Mouse (Mus musculus) kidney, postnatal 0 days (tissue): Measurements from ENCODE around the gene Galnt11. TPM values are rescaled to one million over a fixed set of nuclear protein-coding genes. Genes with fewer than 3 reads are reported as not detected.
A peak's percentile ranks its signal among the peaks of the same experiment; 100 is the strongest.
"Not testable (repeated sequence)": the region's sequence is repeated elsewhere in the genome, so short reads cannot be mapped to it uniquely, and the experiment has no call there.

Experiments
- ATAC-seq: fragments of 200-750 bp; cut with Nextera tagmentation; replicated peaks from 2 replicates; pipeline ENCODE4 v1.8.0; 2017; ENCODE audit warnings: low read depth, moderate number of reproducible peaks, moderate TSS enrichment, moderate library complexity; ENCODE audit not compliant: low FRiP score
- DNase-seq: peaks from one replicate; pipeline ENCODE4 v3.0.0-alpha.2; 2016; ENCODE audit warnings: low spot score
- H3K27ac ChIP-seq: fragments of 300-500 bp; sonication (generic); 2 replicates; pipeline ENCODE4 v1.5.1; 2014; ENCODE audit warnings: mild to moderate bottlenecking
- H3K27me3 ChIP-seq: fragments of 300-500 bp; sonication (generic); 2 replicates; pipeline ENCODE4 v1.6.1; 2014; ENCODE audit warnings: low read length, mixed read lengths; ENCODE audit not compliant: insufficient read depth
- H3K36me3 ChIP-seq: fragments of 300-500 bp; sonication (generic); 2 replicates; pipeline ENCODE4 v1.6.1; 2014; ENCODE audit warnings: low read length, mixed read lengths; ENCODE audit not compliant: insufficient read depth
- H3K4me1 ChIP-seq: fragments of 300-500 bp; sonication (generic); replicated peaks from 2 replicates; pipeline ENCODE4 v1.6.1; 2014; ENCODE audit warnings: antibody characterized with exemption, low read length, mixed read lengths; ENCODE audit not compliant: insufficient read depth
- H3K4me2 ChIP-seq: fragments of 300-500 bp; sonication (generic); 2 replicates; pipeline ENCODE4 v1.6.1; 2014; ENCODE audit warnings: mild to moderate bottlenecking, low read length, moderate library complexity, mixed read lengths
- H3K4me3 ChIP-seq: fragments of 300-500 bp; sonication (generic); replicated peaks from 2 replicates; pipeline ENCODE4 v1.5.1; 2014; ENCODE audit warnings: low read depth, low read length
- H3K9ac ChIP-seq: fragments of 300-500 bp; sonication (generic); 2 replicates; pipeline ENCODE4 v1.6.1; 2014; ENCODE audit warnings: low read depth, low read length
- H3K9me3 ChIP-seq: fragments of 300-500 bp; sonication (generic); replicated peaks from 2 replicates; pipeline ENCODE4 v1.6.1; 2016; ENCODE audit warnings: low read length, inconsistent platforms, mixed read lengths
- CTCF ChIP-seq: IDR thresholded peaks from 2 replicates; pipeline ENCODE4 v1.5.1; 2016; ENCODE audit warnings: antibody characterized with exemption, low read depth, mild to moderate bottlenecking, moderate library complexity
- WGBS: fragments of 180-500 bp; shearing (Covaris S2); extraction: QIAGEN DNeasy Blood & Tissue Kit; methylation state at CpG from one replicate; pipeline ENCODE4 v1.1.7; 2014; 5-methylcytosine and 5-hydroxymethylcytosine counted together
- polyA plus RNA-seq: library from polyadenylated mRNA; unstranded; fragments of >200 nt; fragmentation: Nextera tagmentation; extraction: Ambion mirVana; gene quantifications from 2 replicates; pipeline ENCODE4 v1.2.1, GENCODE M21; 2015

The Galnt11 gene
- 212 and 231 TPM in 2 replicates for polyA plus RNA-seq

- no peak for TF ChIP-seq CTCF
- DNase-seq (no peak), ATAC-seq (no peak)
- no peaks in the 10 kb centered on the region for H3K9me3 ChIP-seq
- H3K27ac ChIP-seq: peak within 1 kb of the TSS; percentile 92
- peak within 1 kb of the TSS; percentile 46 for H3K4me3 ChIP-seq
- H3K4me1 ChIP-seq: 0 out of 2 replicates have a peak, but pooled peaks cover 5% of the 10 kb centered on the region
- 87% methylated on average over 3 of the region's 3 CpGs for WGBS
- H3K4me2 ChIP-seq: peak within 1 kb of the TSS; percentile 64
- H3K36me3 ChIP-seq: no peaks in the 10 kb centered on the region
- H3K27me3 ChIP-seq: no peaks in the 10 kb centered on the region
- peak within 1 kb of the TSS; percentile 82 for H3K9ac ChIP-seq
Measured at GRCm38 (mm10) chr5:25221604-25222003, at the start of gene Galnt11. TSS of gene Galnt11 (plus strand) at chr5:25221904.

- not testable (repeated sequence) for H3K27ac ChIP-seq, H3K4me1 ChIP-seq, H3K4me3 ChIP-seq, DNase-seq, H3K9ac ChIP-seq, H3K27me3 ChIP-seq, H3K4me2 ChIP-seq, H3K9me3 ChIP-seq, ATAC-seq, H3K36me3 ChIP-seq
- WGBS: 93% methylated on average over 5 of the region's 5 CpGs
Measured at GRCm38 (mm10) chr5:25177937-25178336, 43.8 kb upstream of the Galnt11 start.

- H3K4me2 ChIP-seq, H3K9me3 ChIP-seq, H3K9ac ChIP-seq, ATAC-seq, H3K4me3 ChIP-seq, H3K27me3 ChIP-seq, DNase-seq, H3K27ac ChIP-seq, H3K36me3 ChIP-seq, H3K4me1 ChIP-seq: not testable (repeated sequence)
- WGBS: 22% methylated on average over 4 of the region's 4 CpGs
Measured at GRCm38 (mm10) chr5:25178543-25178942, 43.2 kb upstream of the Galnt11 start.

GRCm38 (mm10) chr5:25179284-25179683 lies 42.4 kb upstream of the Galnt11 start:
- no peaks in the 10 kb centered on the region for H3K27me3 ChIP-seq
- TF ChIP-seq CTCF: peak; percentile 34; the same call in 1 of the 2 replicates
- H3K36me3 ChIP-seq: no peaks in the 10 kb centered on the region
- no peak overlapping the region for H3K4me3 ChIP-seq
- peak overlapping the region; percentile 14 for H3K27ac ChIP-seq
- no peaks in the 10 kb centered on the region for H3K9me3 ChIP-seq
- ATAC-seq (no peak), DNase-seq (no peak)
- WGBS: 94% methylated on average over 4 of the region's 4 CpGs
- H3K4me1 ChIP-seq: no peaks in the 10 kb centered on the region
- H3K9ac ChIP-seq: no peak overlapping the region
- no peak overlapping the region for H3K4me2 ChIP-seq

GRCm38 (mm10) chr5:25179936-25180488 lies 41.7 kb upstream of the Galnt11 start:
- Histone ChIP-seq H3K9ac (no peak overlapping the region), H3K9me3 (no peaks in the 10 kb centered on the region), H3K4me2 (no peak overlapping the region), H3K36me3 (no peaks in the 10 kb centered on the region), H3K27ac (no peak overlapping the region), H3K4me1 (no peaks in the 10 kb centered on the region), H3K4me3 (no peak overlapping the region), H3K27me3 (no peaks in the 10 kb centered on the region)
- 71% methylated on average over 3 of the region's 3 CpGs for WGBS
- peak; percentile 45 for ATAC-seq
- no peak for DNase-seq
- no peak for TF ChIP-seq CTCF

GRCm38 (mm10) chr5:25181004-25181531 lies 40.6 kb upstream of the Galnt11 start, which contains the start of gene Galntl5:
TSS of gene Galntl5 (plus strand) at chr5:25181460.
- no peaks in the 10 kb centered on the region for H3K9me3 ChIP-seq
- no peak for TF ChIP-seq CTCF
- ATAC-seq: peak; percentile 70
- H3K27me3 ChIP-seq: no peaks in the 10 kb centered on the region
- peak within 1 kb of the TSS; percentile 75 for H3K27ac ChIP-seq
- H3K4me3 ChIP-seq: no peak within 1 kb of the TSS
- WGBS: 86% methylated on average over 1 of the region's 1 CpGs
- H3K4me2 ChIP-seq: no peak within 1 kb of the TSS
- H3K9ac ChIP-seq: no peak within 1 kb of the TSS
- no peaks in the 10 kb centered on the region for H3K4me1 ChIP-seq
- H3K36me3 ChIP-seq: no peaks in the 10 kb centered on the region
- DNase-seq: peak; percentile 50
